Mouse (Mus musculus) embryonic facial prominence, embryonic 10.5 days (tissue): ENCODE results near the gene Abl1. TPM values are rescaled to one million over a fixed set of nuclear protein-coding genes. Genes with fewer than 3 reads are reported as not detected.

Source experiments
- DNase-seq: peaks from one replicate; pipeline ENCODE4 v3.0.0-alpha.2; 2017; ENCODE audit warnings: low spot score
- H3K27ac ChIP-seq: fragments of 300-500 bp; sonication (generic); replicated peaks from 2 replicates; pipeline ENCODE4 v1.5.1; 2016; ENCODE audit warnings: mild to moderate bottlenecking
- H3K27me3 ChIP-seq: fragments of 300-500 bp; sonication (generic); replicated peaks from 2 replicates; pipeline ENCODE4 v1.6.1; 2016; ENCODE audit warnings: low read depth, mild to moderate bottlenecking; ENCODE audit not compliant: poor library complexity, severe bottlenecking
- H3K36me3 ChIP-seq: fragments of 300-500 bp; sonication (generic); replicated peaks from 2 replicates; pipeline ENCODE4 v1.6.1; 2016; ENCODE audit warnings: mild to moderate bottlenecking, moderate library complexity
- H3K4me1 ChIP-seq: fragments of 300-500 bp; sonication (generic); 2 replicates; pipeline ENCODE4 v1.6.1; 2016
- H3K4me3 ChIP-seq: fragments of 300-500 bp; sonication (generic); 2 replicates; pipeline ENCODE4 v1.5.1; 2016; ENCODE audit warnings: mild to moderate bottlenecking, moderate library complexity
- H3K9me3 ChIP-seq: fragments of 300-500 bp; sonication (generic); 2 replicates; pipeline ENCODE4 v1.6.1; 2016; ENCODE audit warnings: mild to moderate bottlenecking
- WGBS: fragments of 180-500 bp; shearing (Covaris S2); methylation state at CpG from one replicate; pipeline ENCODE4 v1.1.7; 2016; 5-methylcytosine and 5-hydroxymethylcytosine counted together
- polyA plus RNA-seq: library from polyadenylated mRNA; unstranded; fragments of >200 nt; fragmentation: Nextera tagmentation; extraction: Ambion mirVana; gene quantifications from 2 replicates; pipeline ENCODE4 v1.2.1, GENCODE M21; 2016

Abl1 gene
- polyA plus RNA-seq, 1 experiment from 2014 or later = 64.8 TPM

GRCm38 (mm10) chr2:31758966-31759365, 70.8 kb downstream of the Abl1 start:
- H3K27me3 ChIP-seq = no peaks in the 10 kb centered on the region
- H3K4me1 ChIP-seq = peaks cover 59% of the 10 kb centered on the region
- DNase-seq = no peak
- WGBS = 95% methylated on average over 5 of the region's 5 CpGs
- H3K27ac ChIP-seq = peak overlapping the region; percentile 99
- peaks cover 11% of the 10 kb centered on the region for H3K36me3 ChIP-seq
- peak overlapping the region; percentile 82 for H3K4me3 ChIP-seq
- peaks cover 2% of the 10 kb centered on the region; the same call in 1 of the 2 replicates for H3K9me3 ChIP-seq

GRCm38 (mm10) chr2:31759751-31760460, 71.7 kb downstream of the Abl1 start:
- WGBS = under 1% methylated on average over 42 of the region's 42 CpGs
- no peaks in the 10 kb centered on the region for H3K27me3 ChIP-seq

GRCm38 (mm10) chr2:31760486-31760885, 72.3 kb downstream of the Abl1 start:
- H3K27ac ChIP-seq = peak overlapping the region; percentile 99
- no peaks in the 10 kb centered on the region for H3K27me3 ChIP-seq
- H3K4me3 ChIP-seq = peak overlapping the region; percentile 82
- peaks cover 66% of the 10 kb centered on the region for H3K4me1 ChIP-seq
- peaks cover 6% of the 10 kb centered on the region for H3K36me3 ChIP-seq
- WGBS = 0% methylated on average over 1 of the region's 1 CpGs
- no peaks in the 10 kb centered on the region for H3K9me3 ChIP-seq
- DNase-seq = peak; percentile 38

More at GRCm38 (mm10) chr2:31759751-31760460, 71.7 kb downstream of the Abl1 start:
- peak; percentile 94 for DNase-seq
- H3K4me1 ChIP-seq = peaks cover 61% of the 10 kb centered on the region
- H3K9me3 ChIP-seq = no peaks in the 10 kb centered on the region
- H3K4me3 ChIP-seq = peak overlapping the region; percentile 82
- peaks cover 6% of the 10 kb centered on the region; the same call in 1 of the 2 replicates for H3K36me3 ChIP-seq
- peak overlapping the region; percentile 99 for H3K27ac ChIP-seq

GRCm38 (mm10) chr2:31761115-31761531, 72.9 kb downstream of the Abl1 start:
- 6% methylated on average over 7 of the region's 7 CpGs for WGBS
- Histone ChIP-seq H3K4me1 (peaks cover 73% of the 10 kb centered on the region), H3K9me3 (no peaks in the 10 kb centered on the region), H3K4me3 (peak overlapping the region; percentile 82), H3K27me3 (no peaks in the 10 kb centered on the region), H3K36me3 (peaks cover 6% of the 10 kb centered on the region), H3K27ac (peak overlapping the region; percentile 99)
- peak; percentile 53 for DNase-seq

- H3K36me3 ChIP-seq = peaks cover 8% of the 10 kb centered on the region
- H3K4me1 ChIP-seq = peaks cover 73% of the 10 kb centered on the region
- H3K9me3 ChIP-seq = no peaks in the 10 kb centered on the region
- no peaks in the 10 kb centered on the region for H3K27me3 ChIP-seq
- H3K4me3 ChIP-seq = peak overlapping the region; percentile 82
- peak overlapping the region; percentile 99 for H3K27ac ChIP-seq
- WGBS = 9% methylated on average over 4 of the region's 4 CpGs
- DNase-seq = no peak
These were observed 73.4 kb downstream of the Abl1 start for GRCm38 (mm10) chr2:31761585-31761984.

GRCm38 (mm10) chr2:31762155-31762554, 74.0 kb downstream of the Abl1 start:
- H3K27me3 ChIP-seq = no peaks in the 10 kb centered on the region
- WGBS = 47% methylated on average over 3 of the region's 3 CpGs
- peak overlapping the region; percentile 82 for H3K4me3 ChIP-seq
- no peak for DNase-seq
- H3K27ac ChIP-seq = peak overlapping the region; percentile 99
- peaks cover 9% of the 10 kb centered on the region for H3K36me3 ChIP-seq
- H3K9me3 ChIP-seq = no peaks in the 10 kb centered on the region
- H3K4me1 ChIP-seq = peaks cover 72% of the 10 kb centered on the region

GRCm38 (mm10) chr2:31762853-31763252, 74.7 kb downstream of the Abl1 start:
- Histone ChIP-seq H3K4me3 (peak overlapping the region; percentile 82), H3K27me3 (no peaks in the 10 kb centered on the region), H3K27ac (no peak overlapping the region; the same call in 1 of the 2 replicates), H3K9me3 (no peaks in the 10 kb centered on the region), H3K36me3 (peaks cover 14% of the 10 kb centered on the region), H3K4me1 (peaks cover 72% of the 10 kb centered on the region)
- 26% methylated on average over 2 of the region's 2 CpGs for WGBS
- DNase-seq = no peak

GRCm38 (mm10) chr2:31763271-31763670, 75.1 kb downstream of the Abl1 start:
- H3K9me3 ChIP-seq = no peaks in the 10 kb centered on the region
- DNase-seq = no peak
- 23% methylated on average over 2 of the region's 2 CpGs for WGBS
- H3K27me3 ChIP-seq = no peaks in the 10 kb centered on the region
- H3K27ac ChIP-seq = no peak overlapping the region
- H3K4me3 ChIP-seq = peak overlapping the region; percentile 82
- peaks cover 15% of the 10 kb centered on the region for H3K36me3 ChIP-seq
- H3K4me1 ChIP-seq = peaks cover 73% of the 10 kb centered on the region

GRCm38 (mm10) chr2:31767104-31767503, 78.9 kb downstream of the Abl1 start:
- H3K27ac ChIP-seq = no peak overlapping the region
- H3K36me3 ChIP-seq = peaks cover 20% of the 10 kb centered on the region
- no peak overlapping the region for H3K4me3 ChIP-seq
- 93% methylated on average over 6 of the region's 6 CpGs for WGBS
- no peaks in the 10 kb centered on the region for H3K27me3 ChIP-seq
- H3K4me1 ChIP-seq = peaks cover 85% of the 10 kb centered on the region
- H3K9me3 ChIP-seq = no peaks in the 10 kb centered on the region
- no peak for DNase-seq

- H3K4me3 ChIP-seq = no peak overlapping the region
- H3K9me3 ChIP-seq = no peaks in the 10 kb centered on the region
- peaks cover 82% of the 10 kb centered on the region for H3K4me1 ChIP-seq
- WGBS = 79% methylated on average over 4 of the region's 4 CpGs
- DNase-seq = no peak
- no peak overlapping the region for H3K27ac ChIP-seq
- no peaks in the 10 kb centered on the region for H3K27me3 ChIP-seq
- H3K36me3 ChIP-seq = peaks cover 22% of the 10 kb centered on the region
These were observed 79.6 kb downstream of the Abl1 start for GRCm38 (mm10) chr2:31767815-31768214.

GRCm38 (mm10) chr2:31769115-31769514, 80.9 kb downstream of the Abl1 start:
- H3K4me1 ChIP-seq = peaks cover 71% of the 10 kb centered on the region
- peaks cover 27% of the 10 kb centered on the region for H3K36me3 ChIP-seq
- no peaks in the 10 kb centered on the region for H3K27me3 ChIP-seq
- WGBS = 50% methylated on average over 4 of the region's 4 CpGs
- DNase-seq = no peak
- no peaks in the 10 kb centered on the region for H3K9me3 ChIP-seq
- H3K4me3 ChIP-seq = peak overlapping the region; percentile 21; the same call in 1 of the 2 replicates
- peak overlapping the region; percentile 44 for H3K27ac ChIP-seq

GRCm38 (mm10) chr2:31769631-31770111, 81.5 kb downstream of the Abl1 start:
- no peak overlapping the region; the same call in 1 of the 2 replicates for H3K27ac ChIP-seq
- 34% methylated on average over 6 of the region's 6 CpGs for WGBS
- no peak for DNase-seq
- H3K4me1 ChIP-seq = peaks cover 70% of the 10 kb centered on the region
- no peaks in the 10 kb centered on the region for H3K9me3 ChIP-seq
- no peaks in the 10 kb centered on the region for H3K27me3 ChIP-seq
- H3K4me3 ChIP-seq = peak overlapping the region; percentile 21; the same call in 1 of the 2 replicates
- H3K36me3 ChIP-seq = peaks cover 30% of the 10 kb centered on the region
